Mouse (Mus musculus): ENCODE measurements at regions not wholly inside any gene's neighbourhood (a gene's known extent, or its start where the extent isn't known, plus 50 kb on each side); places are given as distances from the start of the nearest gene placed in this dataset.

- DNase-seq (ENCODE audit: low read depth, low spot score): no peak
These were observed 458.1 kb upstream of the Slitrk6 start for GRCm38 (mm10) chr14:111212929-111213657.

GRCm38 (mm10) chr14:111226926-111227325 is 448.0 kb upstream of the Slitrk5 start:
- DNase-seq (ENCODE audit: low read depth, low spot score): peak; percentile 0

GRCm38 (mm10) chr14:111239121-111239520 is 435.8 kb upstream of the Slitrk5 start:
- no peak for DNase-seq (ENCODE audit: low read depth, low spot score)

GRCm38 (mm10) chr14:111249347-111249946 is 425.4 kb upstream of the Slitrk5 start:
- DNase-seq (ENCODE audit: low read depth, low spot score): no peak

GRCm38 (mm10) chr14:111253190-111253589 is 421.7 kb upstream of the Slitrk5 start:
- no peak for DNase-seq (ENCODE audit: low read depth, low spot score)

GRCm38 (mm10) chr14:111261696-111262095 is 413.2 kb upstream of the Slitrk5 start:
- no peak for DNase-seq (ENCODE audit: low read depth, low spot score)

GRCm38 (mm10) chr14:111270239-111270638 is 404.7 kb upstream of the Slitrk5 start:
- no peak for DNase-seq (ENCODE audit: low read depth, low spot score)

GRCm38 (mm10) chr14:111281354-111281753 is 393.5 kb upstream of the Slitrk5 start:
- no peak for DNase-seq (ENCODE audit: low read depth, low spot score)

- DNase-seq (ENCODE audit: low read depth, low spot score): no peak
These were observed 391.0 kb upstream of the Slitrk5 start for GRCm38 (mm10) chr14:111283681-111284461.

- DNase-seq (ENCODE audit: low read depth, low spot score): no peak
These were observed 388.9 kb upstream of the Slitrk5 start for GRCm38 (mm10) chr14:111285981-111286380.

GRCm38 (mm10) chr14:111295521-111295920 is 379.4 kb upstream of the Slitrk5 start:
- no peak for DNase-seq (ENCODE audit: low read depth, low spot score)

GRCm38 (mm10) chr14:111297796-111298195 is 377.1 kb upstream of the Slitrk5 start:
- no peak for DNase-seq (ENCODE audit: low read depth, low spot score)

- DNase-seq (ENCODE audit: low read depth, low spot score): peak; percentile 36
These were observed 344.3 kb upstream of the Slitrk5 start for GRCm38 (mm10) chr14:111330570-111330969.

GRCm38 (mm10) chr14:111353518-111353917 is 321.4 kb upstream of the Slitrk5 start:
- DNase-seq (ENCODE audit: low read depth, low spot score): no peak

- no peak for DNase-seq (ENCODE audit: low read depth, low spot score)
These were observed 278.1 kb upstream of the Slitrk5 start for GRCm38 (mm10) chr14:111396803-111397202.

- DNase-seq (ENCODE audit: low read depth, low spot score): no peak
These were observed 274.1 kb upstream of the Slitrk5 start for GRCm38 (mm10) chr14:111400809-111401208.

- no peak for DNase-seq (ENCODE audit: low read depth, low spot score)
These were observed 272.4 kb upstream of the Slitrk5 start for GRCm38 (mm10) chr14:111402538-111402937.

GRCm38 (mm10) chr14:111403555-111403954 is 271.3 kb upstream of the Slitrk5 start:
- DNase-seq (ENCODE audit: low read depth, low spot score): no peak

- peak; percentile 3 for DNase-seq (ENCODE audit: low read depth, low spot score)
These were observed 261.4 kb upstream of the Slitrk5 start for GRCm38 (mm10) chr14:111413543-111413942.

GRCm38 (mm10) chr14:111418531-111418930 is 256.4 kb upstream of the Slitrk5 start:
- DNase-seq (ENCODE audit: low read depth, low spot score): no peak

- DNase-seq (ENCODE audit: low read depth, low spot score): no peak
These were observed 245.6 kb upstream of the Slitrk5 start for GRCm38 (mm10) chr14:111429101-111429857.

Measured in skeletal muscle tissue, adult 2 months (tissue).